Mouse (Mus musculus) erythroid progenitor cell, adult 5-6 weeks (primary cell): ENCODE data around the gene Nfkbie. TPM values are rescaled to one million over a fixed set of nuclear protein-coding genes. Genes with fewer than 3 reads are reported as not detected.

Experiments used
- ATAC-seq: replicated peaks from 2 replicates; pipeline ENCODE4 v1.8.0; 2016; ENCODE audit warnings: moderate number of reproducible peaks, mild to moderate bottlenecking, moderate TSS enrichment, inconsistent platforms; ENCODE audit not compliant: poor library complexity, low FRiP score, severe bottlenecking
- total RNA-seq, 2 experiments: library from RNA; stranded (forward) in 1 of 2; stranded (reverse) in 1 of 2; fragments of 150-400 nt in 1 of 2; fragments of 186-747, 209-891 nt in 1 of 2; gene quantifications; 2 replicates each; pipeline versions ENCODE4 v1.2.3 to v1.2.4; 2015 to 2017; ENCODE audit warnings: low replicate concordance in 2 of 2

The Nfkbie gene
- total RNA-seq, 2 experiments from 2014 or later, result 1.7 to 2.1 TPM

GRCm38 (mm10) chr17:45542129-45542528 is 13.4 kb upstream of the Nfkbie start:
- no peak for ATAC-seq

- no peak for ATAC-seq
Measured at GRCm38 (mm10) chr17:45542705-45543104, 12.8 kb upstream of the Nfkbie start.

GRCm38 (mm10) chr17:45543115-45543514 is 12.4 kb upstream of the Nfkbie start:
- no peak for ATAC-seq

- 0 out of 2 replicates have a peak, but pooled peaks have one; percentile 13 for ATAC-seq
Measured at GRCm38 (mm10) chr17:45544001-45544872, 11.3 kb upstream of the Nfkbie start.

GRCm38 (mm10) chr17:45544873-45545277 is 10.6 kb upstream of the Nfkbie start:
- ATAC-seq, result no peak

- no peak for ATAC-seq
Measured at GRCm38 (mm10) chr17:45545278-45545961, 10.1 kb upstream of the Nfkbie start.

- ATAC-seq, result no peak
Measured at GRCm38 (mm10) chr17:45546941-45547340, 8.6 kb upstream of the Nfkbie start.

- ATAC-seq, result no peak
Measured at GRCm38 (mm10) chr17:45547461-45548190, 7.9 kb upstream of the Nfkbie start.

GRCm38 (mm10) chr17:45548541-45549512 is 6.7 kb upstream of the Nfkbie start:
- no peak for ATAC-seq

GRCm38 (mm10) chr17:45549617-45550181 is 5.8 kb upstream of the Nfkbie start, which contains the start of gene Tmem151b:
Gene Tmem151b (minus strand): TSS chr17:45549677.
- no peak for ATAC-seq

- ATAC-seq, result no peak
Measured at GRCm38 (mm10) chr17:45550253-45550652, 5.2 kb upstream of the Nfkbie start.

GRCm38 (mm10) chr17:45551249-45551796 is 4.2 kb upstream of the Nfkbie start:
- ATAC-seq, result no peak

- peak; percentile 62 for ATAC-seq
Measured at GRCm38 (mm10) chr17:45551816-45552451, 3.6 kb upstream of the Nfkbie start.

- no peak for ATAC-seq
Measured at GRCm38 (mm10) chr17:45553065-45553464, 2.4 kb upstream of the Nfkbie start.

- ATAC-seq, result no peak
Measured at GRCm38 (mm10) chr17:45554420-45554819, 1.1 kb upstream of the Nfkbie start.

GRCm38 (mm10) chr17:45556107-45556489 is 595 bp downstream of the Nfkbie start:
- no peak for ATAC-seq

GRCm38 (mm10) chr17:45556514-45557245 is 1.2 kb downstream of the Nfkbie start:
- ATAC-seq, result no peak
